In the genomic region with DNA sequence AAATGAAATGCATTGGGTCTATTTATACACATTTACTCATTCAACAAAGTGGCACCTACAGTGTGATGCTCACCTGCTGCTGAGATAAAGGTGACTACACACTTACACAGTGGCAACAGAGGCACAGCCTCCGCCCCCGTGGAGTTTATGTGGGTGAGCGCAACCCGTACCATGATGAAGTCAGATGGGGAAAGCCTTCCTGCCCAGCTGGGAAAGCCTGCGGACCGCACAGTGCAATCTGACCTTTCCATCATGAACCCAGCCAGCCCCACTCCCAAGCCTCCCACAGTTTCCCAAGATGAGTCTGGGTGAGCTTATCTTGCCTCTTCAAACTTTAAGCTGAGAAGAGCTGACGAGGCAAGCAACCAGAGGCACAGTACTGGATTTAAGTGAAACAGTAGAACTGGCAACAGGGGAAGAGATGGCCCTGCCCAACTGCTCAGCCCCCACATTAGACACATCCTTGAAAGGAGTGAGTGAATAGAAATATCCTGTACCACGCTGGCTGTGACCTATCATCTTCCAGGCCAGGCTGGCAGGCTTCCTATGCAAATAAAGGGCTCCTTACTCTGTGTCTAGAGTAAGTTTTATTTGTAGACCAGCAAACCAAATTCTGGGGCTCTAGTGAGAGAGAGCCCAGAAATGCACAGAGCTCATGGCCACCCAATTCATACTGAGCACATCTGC, we compare ENCODE assay signal across 13 mouse cellular contexts. TPM values are rescaled to one million over a fixed set of nuclear protein-coding genes. Genes with fewer than 3 reads are reported as not detected.
DNase-seq lines count a peak whose midpoint lies in the region; ATAC-seq and TF ChIP-seq lines count a peak whose summit lies in the region.
"Had no signal": no experiment of that assay in that cellular context is flagged by ENCODE, and none has a peak within 500 bp of the region (broad histone marks: within the 10 kb centered on the region; RNA-seq: fewer than 3 reads in every experiment).

No protein-coding gene starts in this region.

- no peak for TF ChIP-seq CTCF in kidney, postnatal 0 days (IDR thresholded peaks at IDR 0.05; ENCODE audit: low read depth)

- 34% methylated on average over 8 of the region's 8 CpGs for WGBS in kidney, postnatal 0 days
- WGBS in embryonic facial prominence, embryonic 14.5 days = 64% methylated on average over 8 of the region's 8 CpGs
- WGBS in hindbrain, embryonic 11.5 days = 81% methylated on average over 8 of the region's 8 CpGs

- H3K4me2 ChIP-seq in kidney, postnatal 0 days (ENCODE audit: low read length) = no peak overlapping the region
- no peak overlapping the region for H3K4me2 ChIP-seq in embryonic facial prominence, embryonic 14.5 days (ENCODE audit: low read depth, low read length)
- H3K4me2 ChIP-seq in hindbrain, embryonic 11.5 days (replicated peaks; ENCODE audit: low read depth, low read length) = no peak overlapping the region

- no peaks in the 10 kb centered on the region for H3K27me3 ChIP-seq in kidney, postnatal 0 days (ENCODE audit: insufficient read depth, low read length)
- H3K27me3 ChIP-seq in embryonic facial prominence, embryonic 14.5 days (replicated peaks; ENCODE audit: control insufficient read depth, insufficient read depth, low read length) = no peaks in the 10 kb centered on the region
- no peaks in the 10 kb centered on the region for H3K27me3 ChIP-seq in hindbrain, embryonic 11.5 days (ENCODE audit: control insufficient read depth, insufficient read depth, low read length)

- H3K4me3 ChIP-seq in kidney, postnatal 0 days (replicated peaks; ENCODE audit: low read depth, low read length) = no peak overlapping the region
- H3K4me3 ChIP-seq in embryonic facial prominence, embryonic 14.5 days (ENCODE audit: low read depth, low read length) = no peak overlapping the region
- H3K4me3 ChIP-seq in hindbrain, embryonic 11.5 days (ENCODE audit: low read depth, low read length) = no peak overlapping the region

- H3K4me1 ChIP-seq in kidney, postnatal 0 days (replicated peaks; ENCODE audit: insufficient read depth, low read length) = 0 out of 2 replicates have a peak, but pooled peaks cover 7% of the 10 kb centered on the region
- peaks cover 10% of the 10 kb centered on the region for H3K4me1 ChIP-seq in embryonic facial prominence, embryonic 14.5 days (ENCODE audit: control insufficient read depth, insufficient read depth, low read length)
- no peaks in the 10 kb centered on the region for H3K4me1 ChIP-seq in hindbrain, embryonic 11.5 days (replicated peaks; ENCODE audit: control insufficient read depth, insufficient read depth, low read length)

- ATAC-seq in kidney, postnatal 0 days (replicated peaks; ENCODE audit: low FRiP score, low read depth) = peak; percentile 54; the same call in 1 of the 2 replicates
- ATAC-seq in CD4-positive, CD25-positive, alpha-beta regulatory T cell, adult 4 months = peak; percentile 56
- peak; percentile 68; the same call in 1 of the 2 replicates for ATAC-seq in embryonic facial prominence, embryonic 14.5 days (ENCODE audit: low read depth)
- no peak for ATAC-seq in hindbrain, embryonic 11.5 days (ENCODE audit: low FRiP score)

- no peaks in the 10 kb centered on the region for H3K36me3 ChIP-seq in kidney, postnatal 0 days (ENCODE audit: insufficient read depth, low read length)
- H3K36me3 ChIP-seq in embryonic facial prominence, embryonic 14.5 days (ENCODE audit: control insufficient read depth, insufficient read depth, low read length) = no peaks in the 10 kb centered on the region
- H3K36me3 ChIP-seq in hindbrain, embryonic 11.5 days (ENCODE audit: control insufficient read depth, insufficient read depth, low read length) = no peaks in the 10 kb centered on the region

- no peaks in the 10 kb centered on the region for H3K9me3 ChIP-seq in kidney, postnatal 0 days (replicated peaks; ENCODE audit: low read length)
- no peaks in the 10 kb centered on the region for H3K9me3 ChIP-seq in embryonic facial prominence, embryonic 14.5 days (ENCODE audit: control insufficient read depth, low read length)
- H3K9me3 ChIP-seq in hindbrain, embryonic 11.5 days (ENCODE audit: control insufficient read depth, low read length) = no peaks in the 10 kb centered on the region

- H3K9ac ChIP-seq in kidney, postnatal 0 days (ENCODE audit: low read depth, low read length) = no peak overlapping the region
- H3K9ac ChIP-seq in embryonic facial prominence, embryonic 14.5 days (ENCODE audit: low read depth, low read length) = no peak overlapping the region
- no peak overlapping the region for H3K9ac ChIP-seq in hindbrain, embryonic 11.5 days (ENCODE audit: low read depth, low read length)

- peak; percentile 69 for DNase-seq in kidney, postnatal 0 days (ENCODE audit: low spot score)
- DNase-seq in kidney, postnatal 25 days = no peak
- DNase-seq in embryonic facial prominence, embryonic 14.5 days (ENCODE audit: low spot score) = peak; percentile 77
- DNase-seq in lung, postnatal 10 days = peak; percentile 42
- no peak for DNase-seq in hindbrain, embryonic 11.5 days (ENCODE audit: low spot score)
- DNase-seq in left cerebral cortex, adult 8-10 months (ENCODE audit: low spot score in 2 of 2) = no peak
- DNase-seq: cerebellum, postnatal 10 days; kidney, adult 9 months; layer of hippocampus, postnatal 36 days had no signal

- no peak overlapping the region for H3K27ac ChIP-seq in kidney, postnatal 0 days
- H3K27ac ChIP-seq in embryonic facial prominence, embryonic 14.5 days (replicated peaks; ENCODE audit: low read depth, low read length) = peak overlapping the region; percentile 58; the same call in 1 of the 2 replicates
- H3K27ac ChIP-seq in hindbrain, embryonic 11.5 days (ENCODE audit: low read depth, low read length) = no peak overlapping the region
- H3K27ac ChIP-seq: stomach, postnatal 0 days had no signal

RNA-seq across cellular contexts. Expression of a gene that starts 22.1 kb away (rescaled TPM):
- 0.19 and 0.45 TPM in 2 replicates for polyA plus RNA-seq in kidney, postnatal 0 days (2015; fragmentation: Nextera tagmentation; extraction: Ambion mirVana)
- polyA plus RNA-seq in CD4-positive, CD25-positive, alpha-beta regulatory T cell, adult 4 months (2017; shearing (Covaris generic)) = 10 to 100 TPM in 1 of 2 experiments, 1 to 10 TPM in 1; 5.6 to 11.5 TPM
- polyA plus RNA-seq in embryonic facial prominence, embryonic 14.5 days (2014; fragmentation: Nextera tagmentation; extraction: Ambion mirVana) = 2.3 and 3.1 TPM in 2 replicates
- polyA plus RNA-seq in hindbrain, embryonic 11.5 days (2014; fragmentation: Nextera tagmentation; extraction: Ambion mirVana) = 0.08 TPM in 1 of 2 replicates, not detected in the other
- total RNA-seq in left cerebral cortex, adult 8-10 months (2022) = under 1 TPM in 2 of 4 experiments, not detected in 2; 0.15 to 0.23 TPM
- total RNA-seq: layer of hippocampus, postnatal 36 days; MEL had no signal
- polyA plus RNA-seq: liver, adult 2 months; stomach, postnatal 0 days had no signal

Comparison
In these comparisons a context has a peak if more than half of its experiments do, and no peak if none do; other contexts are left out.
1. DNase-seq: peak in kidney, postnatal 0 days (single experiment), embryonic facial prominence, embryonic 14.5 days (single experiment) and lung, postnatal 10 days (single experiment); none in kidney, postnatal 25 days (0 of 2), hindbrain, embryonic 11.5 days (single experiment) and left cerebral cortex, adult 8-10 months (0 of 2).